Mouse (Mus musculus): ENCODE results near the gene Gm14139. TPM values are rescaled to one million over a fixed set of nuclear protein-coding genes. Genes with fewer than 3 reads are reported as not detected.

The Gm14139 gene
- polyA plus RNA-seq, 1 experiment from 2014 or later, result not detected

Other genes starting within 250 kb of the Gm14139 start
- 6.1 and 6.2 TPM in 2 replicates for gene Zfp120, start 45.0 kb upstream of the Gm14139 start, polyA plus RNA-seq (2016; fragmentation: Nextera tagmentation; extraction: Ambion mirVana)
- gene Gm10770, start 2.1 kb upstream of the Gm14139 start, polyA plus RNA-seq (2016; fragmentation: Nextera tagmentation; extraction: Ambion mirVana), result not detected in 2 replicates
- 10.4 and 10.7 TPM in 2 replicates for gene Zfp937, start 36.3 kb downstream of the Gm14139 start, polyA plus RNA-seq (2016; fragmentation: Nextera tagmentation; extraction: Ambion mirVana)
- gene Gm21994, start 73.8 kb downstream of the Gm14139 start, polyA plus RNA-seq (2016; fragmentation: Nextera tagmentation; extraction: Ambion mirVana), result 5.1 and 6.3 TPM in 2 replicates
- not detected in 2 replicates for gene Gm14124, start 75.8 kb downstream of the Gm14139 start, polyA plus RNA-seq (2016; fragmentation: Nextera tagmentation; extraction: Ambion mirVana)
- gene Gm10130, start 141.9 kb downstream of the Gm14139 start, polyA plus RNA-seq (2016; fragmentation: Nextera tagmentation; extraction: Ambion mirVana), result 3.6 and 5.4 TPM in 2 replicates
- 10.4 and 11.0 TPM in 2 replicates for gene 3300002I08Rik, start 181.0 kb downstream of the Gm14139 start, polyA plus RNA-seq (2016; fragmentation: Nextera tagmentation; extraction: Ambion mirVana)

Measured in embryonic facial prominence, embryonic 12.5 days (tissue).